Mouse (Mus musculus) CH12.LX (cell line): ENCODE measurements at regions not wholly inside any gene's neighbourhood (a gene's known extent, or its start where the extent isn't known, plus 50 kb on each side); places are given as distances from the start of the nearest gene placed in this dataset.

Experiments used
- BHLHE40 ChIP-seq: IDR thresholded peaks from 2 replicates; pipeline ENCODE4 v1.6.1; 2011; ENCODE audit warnings: mild to moderate bottlenecking, low read depth, low read length, improper control_type of control experiment
- CTCF ChIP-seq, 2 experiments: IDR thresholded peaks in 1 of 2; conservative IDR thresholded peaks in 1 of 2; 2 replicates each; pipeline ENCODE4 v1.5.1; 2011 to 2012; ENCODE audit warnings: low read depth in 2 of 2, low read length in 2 of 2, improper control_type of control experiment in 1 of 2, inconsistent platforms in 1 of 2, mild to moderate bottlenecking in 1 of 2, moderate library complexity in 1 of 2
- JUN ChIP-seq: IDR thresholded peaks from 2 replicates; pipeline ENCODE4 v1.6.1; 2011; ENCODE audit warnings: low read depth, mild to moderate bottlenecking, low read length, improper control_type of control experiment, moderate library complexity; ENCODE audit not compliant: insufficient read depth
- POLR2AphosphoS2 ChIP-seq: IDR thresholded peaks from 2 replicates; pipeline ENCODE4 v1.6.1; 2011; ENCODE audit warnings: low read depth, low read length, improper control_type of control experiment

- TF ChIP-seq POLR2AphosphoS2, result no peak
- TF ChIP-seq BHLHE40, result no peak
- no peak for TF ChIP-seq CTCF (conservative IDR thresholded peaks at IDR 0.05 in 1 of 2, IDR thresholded peaks at IDR 0.05 in 1 of 2; ENCODE audit: low read depth in 2 of 2, low read length in 2 of 2)
- no peak for TF ChIP-seq JUN
These were observed 994.4 kb upstream of the Lrrtm3 start for GRCm38 (mm10) chr10:65084446-65084845.
